Mouse (Mus musculus) hindbrain, embryonic 10.5 days (tissue): ENCODE measurements around the gene Bag3. TPM values are rescaled to one million over a fixed set of nuclear protein-coding genes. Genes with fewer than 3 reads are reported as not detected.

Experiments
- polyA plus RNA-seq: library from polyadenylated mRNA; unstranded; fragments of >200 nt; fragmentation: Nextera tagmentation; extraction: Ambion mirVana; gene quantifications from 2 replicates; pipeline ENCODE4 v1.2.1, GENCODE M21; 2016

The Bag3 gene
- polyA plus RNA-seq, 1 experiment from 2014 or later, result 7.2 TPM

Other genes with a start within 250 kb of the Bag3 start
- 24.7 and 26.8 TPM in 2 replicates for gene BC017158, start 225.4 kb upstream of the Bag3 start, polyA plus RNA-seq
- 6.8 and 11.5 TPM in 2 replicates for gene Rgs10, start 104.9 kb upstream of the Bag3 start, polyA plus RNA-seq
- 22.4 and 26.0 TPM in 2 replicates for gene Tial1, start 61.9 kb upstream of the Bag3 start, polyA plus RNA-seq
- gene Inpp5f, start 87.7 kb downstream of the Bag3 start, polyA plus RNA-seq, result 41.5 and 63.6 TPM in 2 replicates
- gene Mcmbp, start 216.9 kb downstream of the Bag3 start, polyA plus RNA-seq, result 68.0 and 75.3 TPM in 2 replicates
- gene Sec23ip, start 221.3 kb downstream of the Bag3 start, polyA plus RNA-seq, result 42.6 and 45.2 TPM in 2 replicates